Mouse (Mus musculus): ENCODE measurements around the gene Sh3rf3.

Gene Sh3rf3

DNA sequence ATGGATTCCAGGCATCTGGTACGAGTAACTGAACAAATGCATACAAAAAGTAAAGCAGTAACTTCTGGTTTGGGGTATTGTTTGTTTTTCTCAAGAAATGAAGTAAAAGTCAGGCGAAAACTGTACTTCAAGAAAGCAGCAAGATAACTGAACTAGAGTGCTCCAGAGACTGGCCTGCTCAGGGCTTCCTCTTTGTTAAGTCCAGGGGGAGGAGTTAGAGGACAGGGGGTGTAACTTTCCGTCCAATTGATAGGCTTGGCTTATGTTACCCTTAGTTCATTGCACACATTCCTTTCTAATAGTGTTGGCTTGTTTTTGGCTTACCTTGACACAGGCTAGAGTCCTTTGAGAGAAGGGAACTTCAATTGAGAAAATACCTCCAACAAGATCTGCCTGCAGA lies 345.5 kb downstream of the Sh3rf3 start:
- intact Hi-C loops (cut with DNase I), result no loop called here

GRCm38 (mm10) chr10:59162185-59162897 lies 349.2 kb downstream of the Sh3rf3 start:
- intact Hi-C loops (cut with DNase I), result loop anchor here (10.0 kb wide), 1 partner anchor 192 kb away; no protein-coding TSS in a partner anchor

DNA sequence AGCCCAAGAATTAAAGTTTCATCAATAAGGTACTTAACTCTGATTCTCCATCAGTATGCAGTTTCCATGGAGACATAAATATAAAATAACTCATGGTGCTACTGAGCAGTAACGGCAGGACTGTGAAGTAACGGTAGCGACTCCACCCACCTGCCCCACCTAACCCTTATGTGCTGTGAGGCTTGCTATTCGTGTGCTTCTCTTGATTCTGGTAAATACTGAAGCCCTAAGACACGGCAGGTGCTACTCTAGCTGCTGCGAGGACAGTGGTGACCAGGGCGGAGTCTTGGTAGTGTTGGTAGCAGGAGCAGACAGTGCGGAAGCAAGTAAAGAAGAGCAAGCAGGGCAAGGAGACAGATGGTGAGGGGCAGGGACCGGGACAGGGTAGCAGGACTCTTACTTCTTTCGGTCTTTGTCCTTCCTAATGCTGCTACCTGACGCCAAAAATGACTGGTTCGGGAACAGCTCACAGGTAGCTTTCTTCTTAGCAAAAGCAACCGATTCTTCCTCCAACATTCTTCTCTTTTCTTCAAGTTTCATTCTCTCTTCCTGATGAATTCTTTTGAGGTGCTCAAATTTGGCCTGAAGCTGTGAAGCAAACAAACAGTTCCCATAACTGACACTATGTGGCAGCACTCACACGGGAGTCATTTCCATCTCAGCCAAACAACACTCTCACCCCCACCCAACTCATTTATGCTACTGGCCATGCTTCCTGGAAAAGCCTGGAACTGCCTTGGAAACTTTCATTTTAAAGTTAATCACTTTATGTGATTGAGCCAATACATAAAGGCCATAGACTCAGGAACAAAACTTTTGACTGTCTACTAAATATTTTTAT lies 353.2 kb downstream of the Sh3rf3 start:
- intact Hi-C loops (cut with DNase I), result loop anchor here (2.0 to 10.0 kb wide), 2 partner anchors 126 to 188 kb away; no protein-coding TSS in a partner anchor

- intact Hi-C loops (cut with DNase I), result no loop called here
Measured at GRCm38 (mm10) chr10:59171042-59171441, 357.9 kb downstream of the Sh3rf3 start.

DNA sequence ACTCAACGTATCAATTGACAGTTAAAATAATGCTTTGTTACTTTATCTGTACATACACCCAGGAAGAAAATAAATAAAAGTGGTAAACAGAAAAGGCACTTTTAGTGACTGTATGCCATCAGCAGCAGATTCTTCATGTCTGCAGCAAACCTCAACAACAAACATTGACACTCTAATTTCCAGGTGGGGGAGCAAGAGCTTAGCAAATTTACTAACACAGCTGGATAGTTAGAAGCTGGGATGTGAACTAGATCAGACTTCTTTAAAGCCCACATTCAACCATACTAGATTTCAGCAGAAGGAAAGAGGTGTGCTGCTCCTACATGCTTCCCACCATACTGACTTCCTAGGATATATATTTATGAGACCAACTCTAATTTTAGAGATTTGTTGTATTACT lies 359.4 kb downstream of the Sh3rf3 start:
- intact Hi-C loops (cut with DNase I), result no loop called here

DNA sequence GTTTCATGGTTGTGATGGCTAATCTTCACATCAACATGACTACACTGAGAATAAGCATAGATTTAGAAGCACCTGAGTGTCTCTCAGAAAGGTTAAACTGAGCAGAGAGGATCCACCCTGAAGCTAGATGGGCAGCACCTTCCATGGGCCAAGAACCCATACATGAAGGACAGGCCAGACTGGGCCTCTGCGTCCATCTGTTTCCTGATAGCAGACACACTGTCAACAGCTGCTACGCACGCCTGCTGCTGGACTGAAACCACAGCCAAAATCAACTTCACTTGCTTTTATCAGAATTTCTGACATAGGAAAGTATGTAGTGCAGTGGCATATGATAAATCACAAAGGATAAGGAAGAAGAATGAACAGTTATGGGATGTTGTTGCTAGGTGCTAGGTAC lies 366.5 kb downstream of the Sh3rf3 start:
- intact Hi-C loops (cut with DNase I), result no loop called here

- intact Hi-C loops (cut with DNase I), result no loop called here
Measured at GRCm38 (mm10) chr10:59182306-59182705, 369.1 kb downstream of the Sh3rf3 start.

Small RNA genes within 50 kb of the gene (microRNA-seq; reads per million reads assigned to microRNA genes)
- gene Gm27672, result 0 reads per million in 2 experiments
